Mouse (Mus musculus) CH12.LX (cell line): ENCODE data around the gene Itpr3. TPM values are rescaled to one million over a fixed set of nuclear protein-coding genes. Genes with fewer than 3 reads are reported as not detected.
A peak's percentile ranks its signal among the peaks of the same experiment; 100 is the strongest.

Source experiments
- DNase-seq: peaks from one replicate; pipeline ENCODE4 v3.0.0-alpha.2; 2013; ENCODE audit errors: extremely low read depth
- H3K27ac ChIP-seq: 2 replicates; pipeline ENCODE4 v1.5.1; 2012; ENCODE audit warnings: low read depth, mild to moderate bottlenecking, control low read depth, moderate library complexity; ENCODE audit not compliant: insufficient read depth
- H3K27me3 ChIP-seq: replicated peaks from 2 replicates; pipeline ENCODE3; 2012; ENCODE audit warnings: inconsistent platforms
- H3K36me3 ChIP-seq, 2 experiments: replicated peaks in 1 of 2; 2 replicates each; pipeline versions ENCODE3 to v1.6.1; 2012; ENCODE audit warnings: inconsistent platforms in 1 of 2, low read length in 1 of 2, mild to moderate bottlenecking in 1 of 2, mixed read lengths in 1 of 2, moderate library complexity in 1 of 2; ENCODE audit not compliant: control insufficient read depth in 1 of 2, insufficient read depth in 1 of 2
- H3K4me1 ChIP-seq, 2 experiments: 2 replicates each; pipeline ENCODE4 v1.6.1; 2012; ENCODE audit warnings: inconsistent platforms in 1 of 2, moderate library complexity in 1 of 2; ENCODE audit not compliant: insufficient read depth in 2 of 2, control insufficient read depth in 1 of 2
- H3K4me2 ChIP-seq: 2 replicates; pipeline ENCODE4 v1.6.1; 2012; ENCODE audit warnings: low read depth, mild to moderate bottlenecking, control low read depth; ENCODE audit not compliant: poor library complexity, insufficient read depth, severe bottlenecking
- H3K4me3 ChIP-seq, 3 experiments: fragments of 150-350 bp in 1 of 3; sonication (generic) in 1 of 3; replicated peaks in 1 of 3; 2 replicates each; pipeline versions ENCODE3 to v1.5.1; 2011 to 2012; ENCODE audit warnings: low read depth in 2 of 3, low read length in 2 of 3, mild to moderate bottlenecking in 2 of 3, moderate library complexity in 2 of 3, control low read depth in 1 of 3, improper control_type of control experiment in 1 of 3, inconsistent platforms in 1 of 3, mixed read lengths in 1 of 3; ENCODE audit not compliant: poor library complexity in 1 of 3
- H3K79me2 ChIP-seq: replicated peaks from 2 replicates; pipeline ENCODE4 v1.6.1; 2012; ENCODE audit warnings: mild to moderate bottlenecking, moderate library complexity; ENCODE audit not compliant: control insufficient read depth, poor library complexity, insufficient read depth, severe bottlenecking; ENCODE audit errors: extremely low read depth
- H3K9ac ChIP-seq: 2 replicates; pipeline ENCODE4 v1.6.1; 2012; ENCODE audit warnings: low read depth, mild to moderate bottlenecking, control low read depth, moderate library complexity; ENCODE audit not compliant: insufficient read depth
- H3K9me3 ChIP-seq: replicated peaks from 2 replicates; pipeline ENCODE3; 2012; ENCODE audit warnings: low read length, inconsistent platforms, mixed read lengths
- BHLHE40 ChIP-seq: IDR thresholded peaks from 2 replicates; pipeline ENCODE4 v1.6.1; 2011; ENCODE audit warnings: mild to moderate bottlenecking, low read depth, low read length, improper control_type of control experiment
- CHD1 ChIP-seq: IDR thresholded peaks from 2 replicates; pipeline ENCODE4 v1.6.1; 2012; ENCODE audit warnings: low read depth, low read length, improper control_type of control experiment, inconsistent platforms
- CTCF ChIP-seq, 2 experiments: IDR thresholded peaks in 1 of 2; conservative IDR thresholded peaks in 1 of 2; 2 replicates each; pipeline ENCODE4 v1.5.1; 2011 to 2012; ENCODE audit warnings: low read depth in 2 of 2, low read length in 2 of 2, improper control_type of control experiment in 1 of 2, inconsistent platforms in 1 of 2, mild to moderate bottlenecking in 1 of 2, moderate library complexity in 1 of 2
- E2F4 ChIP-seq: IDR thresholded peaks from 2 replicates; pipeline ENCODE4 v1.6.1; 2011; ENCODE audit warnings: low read depth, low read length, improper control_type of control experiment; ENCODE audit not compliant: insufficient replicate concordance
- ELF1 ChIP-seq: IDR thresholded peaks from 2 replicates; pipeline ENCODE4 v1.6.1; 2014; ENCODE audit warnings: low read depth, mild to moderate bottlenecking, inconsistent platforms, low read length, improper control_type of control experiment
- EP300 ChIP-seq: IDR thresholded peaks from 2 replicates; pipeline ENCODE4 v1.6.1; 2011; ENCODE audit warnings: low read length, improper control_type of control experiment
- GABPA ChIP-seq: IDR thresholded peaks from 2 replicates; pipeline ENCODE4 v1.6.1; 2012; ENCODE audit warnings: low read depth, low read length, improper control_type of control experiment, inconsistent platforms; ENCODE audit not compliant: insufficient replicate concordance
- HCFC1 ChIP-seq: IDR thresholded peaks from 2 replicates; pipeline ENCODE4 v1.6.1; 2012; ENCODE audit warnings: low read depth, mild to moderate bottlenecking, inconsistent platforms, low read length, improper control_type of control experiment
- IRF4 ChIP-seq: IDR thresholded peaks from 2 replicates; pipeline ENCODE4 v1.6.1; 2014; ENCODE audit warnings: low read depth, mild to moderate bottlenecking, inconsistent platforms, low read length, improper control_type of control experiment
- KAT2A ChIP-seq: IDR thresholded peaks from 2 replicates; pipeline ENCODE4 v1.6.1; 2012; ENCODE audit warnings: low read length, improper control_type of control experiment, inconsistent platforms; ENCODE audit not compliant: insufficient replicate concordance
- MAFK ChIP-seq: IDR thresholded peaks from 2 replicates; pipeline ENCODE4 v1.6.1; 2011; ENCODE audit warnings: low read length, improper control_type of control experiment; ENCODE audit not compliant: insufficient replicate concordance
- MAX ChIP-seq: IDR thresholded peaks from 2 replicates; pipeline ENCODE4 v1.6.1; 2011; ENCODE audit warnings: low read length, improper control_type of control experiment
- MEF2A ChIP-seq: IDR thresholded peaks from 2 replicates; pipeline ENCODE4 v1.6.1; 2014; ENCODE audit warnings: low read depth, mild to moderate bottlenecking, inconsistent platforms, low read length, improper control_type of control experiment, borderline replicate concordance
- MXI1 ChIP-seq: IDR thresholded peaks from 2 replicates; pipeline ENCODE4 v1.6.1; 2011; ENCODE audit warnings: mild to moderate bottlenecking, low read depth, low read length, improper control_type of control experiment
- MYC ChIP-seq: IDR thresholded peaks from 2 replicates; pipeline ENCODE4 v1.6.1; 2011; ENCODE audit warnings: low read depth, mild to moderate bottlenecking, improper control_type of control experiment, low read length
- NELFE ChIP-seq: IDR thresholded peaks from 2 replicates; pipeline ENCODE4 v1.6.1; 2011; ENCODE audit warnings: low read depth, low read length, improper control_type of control experiment
- PAX5 ChIP-seq: IDR thresholded peaks from 2 replicates; pipeline ENCODE4 v1.6.1; 2012; ENCODE audit warnings: low read length, inconsistent platforms, mixed read lengths
- POLR2A ChIP-seq: IDR thresholded peaks from 2 replicates; pipeline ENCODE4 v1.6.1; 2011; ENCODE audit warnings: low read depth, mild to moderate bottlenecking, improper control_type of control experiment, low read length
- RAD21 ChIP-seq: IDR thresholded peaks from 2 replicates; pipeline ENCODE4 v1.6.1; 2011; ENCODE audit warnings: low read depth, mild to moderate bottlenecking, low read length, improper control_type of control experiment, moderate library complexity
- RCOR1 ChIP-seq: conservative IDR thresholded peaks from 2 replicates; pipeline ENCODE4 v1.6.1; 2012; ENCODE audit warnings: low read depth, mild to moderate bottlenecking, inconsistent platforms, low read length, improper control_type of control experiment
- SMC3 ChIP-seq: IDR thresholded peaks from 2 replicates; pipeline ENCODE4 v1.6.1; 2011; ENCODE audit warnings: low read depth, low read length, improper control_type of control experiment
- TBP ChIP-seq: conservative IDR thresholded peaks from 2 replicates; pipeline ENCODE4 v1.6.1; 2011; ENCODE audit warnings: low read depth, low read length, improper control_type of control experiment
- TCF12 ChIP-seq: IDR thresholded peaks from 2 replicates; pipeline ENCODE4 v1.6.1; 2014; ENCODE audit warnings: low read depth, mild to moderate bottlenecking, inconsistent platforms, low read length, improper control_type of control experiment
- UBTF ChIP-seq: IDR thresholded peaks from 2 replicates; pipeline ENCODE4 v1.6.1; 2012; ENCODE audit warnings: low read depth, mild to moderate bottlenecking, inconsistent platforms, low read length, improper control_type of control experiment, moderate library complexity
- USF1 ChIP-seq: IDR thresholded peaks from 2 replicates; pipeline ENCODE4 v1.6.1; 2014; ENCODE audit warnings: low read depth, mild to moderate bottlenecking, inconsistent platforms, low read length, improper control_type of control experiment
- ZC3H11A ChIP-seq: IDR thresholded peaks from 2 replicates; pipeline ENCODE4 v1.6.1; 2012; ENCODE audit warnings: low read depth, mild to moderate bottlenecking, inconsistent platforms, low read length, improper control_type of control experiment
- ZMIZ1 ChIP-seq: IDR thresholded peaks from 2 replicates; pipeline ENCODE4 v1.6.1; 2012; ENCODE audit warnings: low read depth, mild to moderate bottlenecking, inconsistent platforms, low read length, improper control_type of control experiment
- dilution Hi-C: fragments of 300-500 bp; cut with MboI; formaldehyde crosslinking; loops from 2 replicates; pipeline ENCODE4 v1.14.3; 2020; ENCODE audit warnings: low sequenced_read_pairs; ENCODE audit not compliant: extremely low pct_unique_long_range_greater_than_20kb, extremely low pct_ligation_motif_present
- in situ Hi-C: fragments of 300-500 bp; cut with MboI; formaldehyde crosslinking; loops from 3 replicates; pipeline ENCODE4 v1.14.3; 2019; ENCODE audit warnings: low sequenced_read_pairs, low pct_ligation_motif_present, low pct_unique_long_range_greater_than_20kb, mixed read lengths
- polyA plus RNA-seq: library from polyadenylated mRNA; unstranded; fragments of >175 nt; gene quantifications from 2 replicates; pipeline ENCODE4 v1.2.1, GENCODE M21; 2012; ENCODE audit warnings: low read depth; ENCODE audit not compliant: insufficient read length
- total RNA-seq, 2 experiments: library from RNA; depleted of rRNA; stranded (reverse); fragments of 300-350 nt in 1 of 2; fragments of >200 nt in 1 of 2; gene quantifications; 2 replicates each; pipeline ENCODE4 v1.2.3; 2012 to 2014

Gene Itpr3
- total and polyA plus RNA-seq, 3 experiments, result 2.5 to 11.3 (median 9.5) TPM

DNA sequence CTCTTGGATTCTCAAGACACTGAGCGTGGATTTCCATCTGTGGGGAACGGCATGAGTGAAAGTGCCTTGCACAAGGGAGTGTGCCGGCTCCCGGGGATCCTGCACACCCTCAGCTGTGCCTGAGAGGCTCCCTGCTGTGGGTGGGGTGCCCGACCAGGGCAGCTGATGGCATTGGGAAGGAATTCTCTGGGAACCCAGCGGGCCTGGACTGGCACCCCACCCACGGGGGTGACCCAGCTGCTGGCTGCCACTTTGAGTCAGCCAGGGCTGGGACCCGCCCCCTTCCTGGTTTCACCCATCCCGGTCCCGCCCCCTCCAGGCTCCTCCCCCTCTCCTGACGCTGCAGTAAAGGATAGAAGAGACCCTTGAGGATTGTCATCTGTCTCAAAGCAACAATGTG lies 5.6 kb upstream of the Itpr3 start:
- H3K27ac ChIP-seq, result no peak overlapping the region
- H3K79me2 ChIP-seq, result no peaks in the 10 kb centered on the region
- H3K36me3 ChIP-seq, result no peaks in the 10 kb centered on the region
- peak overlapping the region; percentile 84 for H3K4me2 ChIP-seq
- dilution Hi-C loops, result no loop called here
- in situ Hi-C loops, result no loop called here
- no peaks in the 10 kb centered on the region for H3K27me3 ChIP-seq
- peak overlapping the region; percentile 22; the same call in 1 of the 2 replicates for H3K9ac ChIP-seq
- H3K4me1 ChIP-seq, result peaks cover 6 to 35% of the 10 kb centered on the region in 2 experiments
- H3K4me3 ChIP-seq, result peak overlapping the region; percentile 37 to 46 (median 44)
- no peaks in the 10 kb centered on the region for H3K9me3 ChIP-seq
- 0 out of 2 replicates have a peak, but pooled peaks have one; percentile 13 for TF ChIP-seq TCF12
- TF ChIP-seq MAX, result no peak
- TF ChIP-seq SMC3, result no peak
- no peak for TF ChIP-seq MEF2A
- peak; percentile 72 for TF ChIP-seq IRF4
- no peak for TF ChIP-seq RAD21
- TF ChIP-seq TBP, result no peak
- no peak for TF ChIP-seq RCOR1
- no peak for TF ChIP-seq MAFK
- no peak for TF ChIP-seq CHD1
- no peak for TF ChIP-seq MYC
- no peak for TF ChIP-seq E2F4
- no peak for TF ChIP-seq PAX5
- no peak for TF ChIP-seq UBTF
- TF ChIP-seq GABPA, result no peak
- no peak for TF ChIP-seq EP300
- no peak for TF ChIP-seq ZC3H11A
- no peak for TF ChIP-seq KAT2A
- TF ChIP-seq HCFC1, result no peak
- TF ChIP-seq ELF1, result peak; percentile 61
- peak; percentile 55 for TF ChIP-seq POLR2A
- TF ChIP-seq USF1, result no peak
- TF ChIP-seq MXI1, result no peak
- TF ChIP-seq NELFE, result 0 out of 2 replicates have a peak, but pooled peaks have one; percentile 25
- no peak for TF ChIP-seq BHLHE40
- TF ChIP-seq ZMIZ1, result no peak
- no peak for TF ChIP-seq CTCF (conservative IDR thresholded peaks at IDR 0.05 in 1 of 2, IDR thresholded peaks at IDR 0.05 in 1 of 2; ENCODE audit: low read depth in 2 of 2, low read length in 2 of 2)
- TF ChIP-seq, all 38 proteins: peak for 5
- DNase-seq, result peak; percentile 74
